Mouse (Mus musculus) brain, embryonic 18.5 days (tissue): ENCODE measurements at regions not wholly inside any gene's neighbourhood (a gene's known extent, or its start where the extent isn't known, plus 50 kb on each side); places are given as distances from the start of the nearest gene placed in this dataset.
"Not testable (repeated sequence)": the region's sequence is repeated elsewhere in the genome, so short reads cannot be mapped to it uniquely, and the experiment has no call there.

Source experiments
- DNase-seq: peaks from one replicate; pipeline ENCODE4 v3.0.0-alpha.2; 2012; ENCODE audit warnings: low read depth, low spot score

DNA sequence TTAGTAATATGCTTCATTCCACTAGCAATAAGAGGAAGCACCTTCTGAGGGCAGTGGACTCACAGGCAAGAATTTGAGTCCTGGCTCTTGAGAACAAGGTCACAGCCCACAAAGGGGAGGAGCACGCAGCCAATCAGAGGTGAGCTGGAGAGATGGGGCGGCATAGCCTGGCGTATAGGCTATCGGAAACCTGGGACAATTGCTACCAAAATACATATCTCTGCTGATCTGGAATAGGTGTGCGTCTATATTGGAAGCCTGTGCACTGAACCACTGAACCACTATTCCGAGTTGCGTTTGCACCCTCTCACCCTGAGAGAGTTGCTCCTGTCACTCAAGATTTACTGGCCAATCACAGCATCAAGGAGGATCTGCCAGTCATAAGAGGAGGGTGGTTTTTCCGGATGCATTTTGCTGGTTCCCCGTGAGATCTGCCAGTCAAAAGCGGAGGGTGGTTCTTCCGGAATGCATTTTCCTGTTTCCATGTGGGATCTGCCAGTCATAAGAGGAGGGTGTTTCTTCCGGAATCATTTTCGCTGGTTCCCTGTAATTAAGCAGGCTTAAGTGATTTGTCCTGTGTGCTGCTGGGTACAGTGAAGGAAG, 80.1 kb upstream of the Riok2 start:
- peak; percentile 74 for DNase-seq

DNA sequence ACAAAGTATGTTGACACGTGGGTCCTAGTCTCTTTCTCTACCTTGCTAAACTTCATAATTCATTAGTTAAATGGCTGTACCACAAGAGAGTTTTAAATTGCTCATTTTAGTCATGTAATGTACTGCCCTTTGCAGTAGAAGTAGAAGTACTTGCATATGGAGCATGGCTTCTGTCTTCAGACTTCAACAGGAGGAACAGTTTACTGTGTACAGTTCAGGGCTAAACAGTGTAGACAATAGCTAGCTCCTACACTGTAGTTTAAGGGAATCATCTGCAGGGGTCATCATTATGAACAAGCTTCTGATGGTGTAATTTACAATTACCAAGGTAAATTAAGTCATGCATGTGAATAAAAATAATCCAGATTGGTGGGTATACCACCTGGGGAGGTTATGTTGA, 79.1 kb upstream of the Riok2 start:
- not testable (repeated sequence) for DNase-seq

DNA sequence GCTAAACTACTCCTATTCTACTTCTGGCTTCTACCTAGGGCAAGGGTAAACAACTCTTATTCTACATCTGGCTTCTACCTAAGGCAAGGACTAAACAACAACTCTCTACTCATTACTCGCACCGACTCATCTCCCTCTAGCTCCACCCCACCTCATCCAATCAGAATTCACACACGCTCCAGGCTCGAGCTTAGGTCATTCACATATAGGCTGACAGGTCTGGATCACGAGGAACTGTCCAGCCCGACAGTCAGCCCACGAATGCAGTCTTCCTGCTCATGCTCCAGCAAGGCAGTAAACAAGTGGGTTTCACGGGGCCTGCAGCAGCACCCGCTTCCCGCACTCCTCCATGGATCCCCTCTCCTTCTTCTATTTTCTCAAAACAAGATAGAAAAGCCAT, 70.6 kb upstream of the Riok2 start:
- not testable (repeated sequence) for DNase-seq
